Mouse (Mus musculus) thymus, adult 2 months (tissue): ENCODE results near the gene Cap2.

Source experiments
- CTCF ChIP-seq: fragments of 200-500 bp; IDR thresholded peaks from 2 replicates; pipeline ENCODE4 v1.5.1; 2012; ENCODE audit warnings: mild to moderate bottlenecking, control low read depth, low read length, moderate library complexity, borderline replicate concordance; ENCODE audit not compliant: control insufficient read depth, poor library complexity, insufficient read depth; ENCODE audit errors: extremely low read depth
- POLR2A ChIP-seq: fragments of 200-500 bp; IDR thresholded peaks from 2 replicates; pipeline ENCODE4 v1.6.1; 2012; ENCODE audit warnings: mild to moderate bottlenecking, low read length, control low read depth, moderate library complexity; ENCODE audit not compliant: control insufficient read depth, poor library complexity, insufficient read depth; ENCODE audit errors: extremely low read depth

GRCm38 (mm10) chr13:46659211-46659610 lies 157.6 kb downstream of the Cap2 start:
- TF ChIP-seq CTCF (no peak), POLR2A (no peak)
